Mouse (Mus musculus) frontal cortex, adult 2 months (tissue): ENCODE measurements at regions not wholly inside any gene's neighbourhood (a gene's known extent, or its start where the extent isn't known, plus 50 kb on each side); places are given as distances from the start of the nearest gene placed in this dataset.

Source experiments
- DNase-seq, 2 experiments: peaks; one replicate each; pipeline ENCODE4 v3.0.0; 2022; ENCODE audit warnings: low spot score in 1 of 2; ENCODE audit errors: extremely low spot score in 1 of 2

GRCm38 (mm10) chr4:75744605-75745004 is 466.5 kb upstream of the Dmac1 start:
- peak in 1 of 2 experiments; percentile 7 for DNase-seq

- no peak for DNase-seq
Observed at GRCm38 (mm10) chr4:75741585-75741984, 463.5 kb upstream of the Dmac1 start.

DNA sequence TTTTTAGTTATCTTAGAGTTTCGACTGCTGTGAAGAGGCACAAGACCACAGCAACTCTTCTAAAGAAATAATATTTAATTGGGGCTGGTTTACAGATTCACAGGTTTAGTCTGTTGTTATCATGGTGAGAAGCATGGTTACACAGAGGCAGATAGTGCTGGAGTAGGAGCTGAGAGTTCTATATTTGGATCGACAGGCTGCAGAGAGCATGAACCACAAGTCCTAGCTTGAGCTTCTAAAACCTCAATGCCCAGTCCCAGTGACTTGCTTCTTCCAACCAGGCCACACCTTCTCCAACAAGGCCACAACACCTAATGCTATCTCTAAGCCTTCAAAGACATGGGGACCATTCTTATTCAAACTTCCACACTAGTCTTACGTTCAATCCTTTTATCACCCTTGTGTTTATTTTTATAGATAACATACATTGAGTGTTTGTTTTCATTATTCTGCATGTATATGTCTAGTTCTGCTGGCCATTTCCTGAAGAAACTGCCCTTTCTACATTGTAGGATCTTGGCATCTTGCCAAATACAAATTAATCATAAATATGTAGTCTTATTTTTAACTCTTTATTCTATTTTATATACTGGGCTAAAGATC is 452.8 kb upstream of the Dmac1 start:
- DNase-seq, result no peak

- no peak for DNase-seq
Observed at GRCm38 (mm10) chr4:75714652-75715051, 436.5 kb upstream of the Dmac1 start.

- no peak for DNase-seq
Observed at GRCm38 (mm10) chr4:75713960-75714359, 435.9 kb upstream of the Dmac1 start.

GRCm38 (mm10) chr4:75700780-75701378 is 422.8 kb upstream of the Dmac1 start:
- no peak for DNase-seq

DNA sequence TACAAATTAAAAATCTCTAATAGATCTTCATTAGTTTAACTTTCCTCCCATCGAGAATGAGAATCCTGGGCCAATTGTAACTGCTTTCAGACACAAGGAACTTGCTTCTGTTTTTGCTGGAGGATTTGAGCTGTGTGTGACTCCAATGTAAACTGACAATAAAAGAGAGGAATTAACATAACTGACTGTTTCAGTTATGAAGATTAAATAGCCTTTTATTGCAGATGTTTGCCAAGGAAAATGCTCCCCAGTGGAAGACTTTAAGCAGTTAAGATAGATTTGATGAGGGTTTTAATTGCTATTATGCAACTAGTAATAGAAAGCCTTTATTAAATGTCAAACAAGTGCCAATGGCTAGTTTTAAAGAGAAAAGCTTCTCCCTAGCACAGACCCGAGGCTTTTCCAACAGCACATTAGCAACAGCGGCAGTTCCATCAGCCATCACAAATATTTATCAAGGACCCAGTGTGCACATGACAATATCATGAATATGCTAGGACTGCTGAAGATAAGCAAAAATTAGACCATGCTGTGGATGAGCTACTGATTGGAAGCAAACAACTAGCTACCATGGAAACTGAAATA is 398.6 kb upstream of the Dmac1 start:
- no peak for DNase-seq

DNA sequence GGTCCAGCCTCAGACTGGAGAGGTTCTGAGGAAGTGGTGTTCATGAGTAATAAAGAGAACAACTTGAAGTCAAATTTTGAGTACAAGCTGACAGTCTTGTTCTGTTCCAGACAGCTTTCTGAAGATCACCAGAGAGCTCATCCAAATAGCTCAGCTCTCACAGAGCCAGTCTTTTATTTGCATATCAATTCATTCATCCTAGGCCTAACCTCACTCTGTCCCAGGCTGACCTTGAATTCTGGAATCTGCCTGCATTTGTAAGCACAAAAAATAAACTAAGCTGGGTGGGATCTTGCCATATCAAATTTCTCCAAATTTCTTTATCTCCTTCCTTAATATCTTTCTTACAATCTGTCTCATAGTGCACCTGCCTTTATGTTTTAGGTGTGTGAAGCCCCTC is 362.9 kb upstream of the Dmac1 start:
- DNase-seq, result no peak

DNA sequence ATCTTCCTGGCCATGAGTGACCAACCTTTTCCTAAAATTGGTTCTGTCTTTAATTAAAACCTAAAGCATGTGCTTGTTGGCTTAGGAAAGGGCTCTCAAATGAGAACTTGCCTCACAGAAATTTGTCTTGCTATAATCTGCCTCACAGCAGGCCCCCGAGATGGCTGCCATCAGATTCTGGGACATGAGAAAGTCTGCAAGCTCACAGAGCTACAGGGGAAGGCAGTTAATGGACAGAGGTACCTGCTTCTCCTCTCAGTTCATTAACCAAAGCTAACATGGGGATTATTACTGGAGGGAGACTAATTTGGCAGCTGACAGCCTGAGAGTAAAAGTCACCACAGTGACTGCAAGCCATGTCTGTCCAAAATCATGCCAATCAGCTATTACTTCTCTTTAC is 358.5 kb upstream of the Dmac1 start:
- no peak for DNase-seq

DNA sequence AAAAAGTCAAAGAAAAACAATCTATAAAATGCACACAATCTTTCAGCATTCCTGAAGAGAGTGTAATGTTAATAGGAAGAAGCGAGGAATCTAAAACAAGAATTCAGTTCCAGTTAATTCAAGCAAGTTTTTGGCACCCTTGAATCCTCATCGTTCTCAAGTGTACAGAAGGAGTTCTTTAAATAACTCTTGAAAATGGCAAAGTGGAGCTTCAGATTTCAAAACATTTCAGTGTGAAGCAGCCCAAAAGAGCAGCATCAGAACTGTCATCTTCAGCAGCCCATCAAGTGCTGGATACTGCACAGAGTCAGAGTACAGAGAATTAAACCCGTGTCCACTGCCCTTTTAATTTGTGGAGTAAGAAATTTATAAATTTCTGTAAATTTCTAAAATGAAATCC is 311.8 kb upstream of the Dmac1 start:
- peak; percentile 36 to 66 for DNase-seq

DNA sequence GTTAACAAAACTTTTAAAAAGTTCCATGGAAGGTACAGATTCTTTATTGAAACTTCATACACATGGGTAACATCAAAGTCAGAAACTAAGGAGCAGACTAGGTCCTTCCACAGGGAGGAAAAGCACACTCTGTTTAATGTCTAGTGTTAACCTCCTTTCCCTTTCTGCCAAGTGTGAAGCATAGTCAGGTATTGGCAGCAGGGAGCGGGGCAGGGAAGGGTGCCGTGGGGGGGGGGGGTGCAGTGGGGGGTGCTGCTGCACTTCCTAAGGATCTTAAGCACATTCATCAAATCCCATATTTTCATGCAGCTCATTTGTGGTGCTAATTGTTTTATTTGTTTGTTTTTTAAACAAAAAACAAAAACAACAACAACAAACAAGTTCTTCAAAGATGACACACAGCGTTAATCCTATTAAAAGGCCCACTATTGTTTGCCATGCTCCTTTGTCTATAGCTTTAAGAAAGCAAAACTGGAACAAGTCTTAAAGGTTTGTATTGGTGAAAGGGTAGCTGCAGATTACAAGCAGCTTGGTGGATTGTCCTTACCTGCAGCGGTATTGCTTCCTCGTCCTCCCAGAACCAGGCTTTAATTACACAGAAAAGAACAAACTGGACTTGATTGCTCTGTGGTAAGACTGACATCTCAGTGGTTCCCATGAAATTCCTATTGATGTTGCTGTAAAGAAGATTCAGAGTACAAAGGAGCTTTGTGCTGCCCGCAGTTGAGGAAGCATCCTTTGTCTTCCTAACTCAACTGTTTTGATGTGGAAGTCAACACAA is 310.2 kb upstream of the Dmac1 start:
- DNase-seq, result no peak

- DNase-seq, result no peak
Observed at GRCm38 (mm10) chr4:75579865-75580264, 301.8 kb upstream of the Dmac1 start.

GRCm38 (mm10) chr4:75572603-75573002 is 294.5 kb upstream of the Dmac1 start:
- no peak for DNase-seq

- no peak for DNase-seq
Observed at GRCm38 (mm10) chr4:75567630-75568029, 289.5 kb upstream of the Dmac1 start.

DNA sequence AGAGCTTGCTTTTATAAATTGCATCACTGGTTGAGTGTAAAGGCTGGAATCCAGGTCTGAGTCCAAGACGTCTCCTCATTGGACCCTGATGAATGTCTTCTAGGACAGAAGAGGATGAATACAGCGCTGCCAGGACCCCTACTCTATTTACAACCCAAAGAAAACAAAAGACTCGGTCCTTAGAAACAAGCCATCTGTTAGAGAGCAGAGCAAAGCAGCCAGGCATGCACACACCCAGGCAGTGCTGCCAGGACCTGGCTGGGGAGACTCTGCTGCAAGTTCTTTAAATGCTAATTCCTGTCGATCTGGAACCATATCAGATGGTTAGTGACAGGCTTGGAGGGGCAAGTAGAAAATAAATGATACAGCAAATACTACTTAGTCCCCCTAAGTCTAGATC is 284.4 kb upstream of the Dmac1 start:
- no peak for DNase-seq

DNA sequence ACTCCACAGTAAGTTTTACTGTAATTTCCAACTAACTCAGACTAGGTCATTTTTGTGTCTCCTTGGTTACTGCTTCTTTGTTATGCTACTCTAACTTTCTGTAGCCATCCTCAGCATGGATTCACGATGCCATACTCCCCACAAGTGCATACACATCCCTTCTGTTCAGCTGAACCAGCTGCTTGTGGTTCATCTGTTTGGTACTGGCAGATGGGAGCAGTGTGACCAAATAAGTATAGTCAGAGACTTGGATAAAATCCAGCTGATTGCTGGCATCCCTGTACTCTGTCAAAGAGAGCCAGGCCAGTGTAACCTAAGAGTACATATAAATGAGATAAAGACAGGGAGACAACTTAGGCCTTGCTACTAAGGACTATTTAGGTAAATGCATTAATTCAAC is 283.7 kb upstream of the Dmac1 start:
- peak; percentile 44 to 57 for DNase-seq

GRCm38 (mm10) chr4:75537787-75538186 is 259.7 kb upstream of the Dmac1 start:
- no peak for DNase-seq

DNA sequence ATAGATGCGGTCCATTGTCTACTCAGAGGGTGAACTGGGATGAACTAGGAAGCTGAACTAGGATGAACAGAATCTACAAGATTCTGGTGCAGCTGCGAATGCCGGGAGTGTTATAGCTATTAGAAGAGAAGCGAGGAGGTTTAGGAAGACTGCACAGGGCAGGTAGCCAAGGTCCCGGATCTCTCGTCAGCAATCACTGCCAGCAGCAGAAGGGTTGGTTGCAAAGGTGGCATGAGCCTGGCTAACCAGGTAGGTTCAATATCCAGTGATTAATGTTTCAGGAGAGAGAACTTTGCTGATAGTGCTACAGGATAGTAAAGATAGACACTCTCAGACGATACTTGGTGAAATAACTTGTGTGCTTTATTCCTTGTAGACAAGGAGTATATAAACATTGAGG is 257.0 kb upstream of the Dmac1 start:
- DNase-seq, result no peak

GRCm38 (mm10) chr4:75529607-75530006 is 251.5 kb upstream of the Dmac1 start:
- peak in 1 of 2 experiments; percentile 47 for DNase-seq

DNA sequence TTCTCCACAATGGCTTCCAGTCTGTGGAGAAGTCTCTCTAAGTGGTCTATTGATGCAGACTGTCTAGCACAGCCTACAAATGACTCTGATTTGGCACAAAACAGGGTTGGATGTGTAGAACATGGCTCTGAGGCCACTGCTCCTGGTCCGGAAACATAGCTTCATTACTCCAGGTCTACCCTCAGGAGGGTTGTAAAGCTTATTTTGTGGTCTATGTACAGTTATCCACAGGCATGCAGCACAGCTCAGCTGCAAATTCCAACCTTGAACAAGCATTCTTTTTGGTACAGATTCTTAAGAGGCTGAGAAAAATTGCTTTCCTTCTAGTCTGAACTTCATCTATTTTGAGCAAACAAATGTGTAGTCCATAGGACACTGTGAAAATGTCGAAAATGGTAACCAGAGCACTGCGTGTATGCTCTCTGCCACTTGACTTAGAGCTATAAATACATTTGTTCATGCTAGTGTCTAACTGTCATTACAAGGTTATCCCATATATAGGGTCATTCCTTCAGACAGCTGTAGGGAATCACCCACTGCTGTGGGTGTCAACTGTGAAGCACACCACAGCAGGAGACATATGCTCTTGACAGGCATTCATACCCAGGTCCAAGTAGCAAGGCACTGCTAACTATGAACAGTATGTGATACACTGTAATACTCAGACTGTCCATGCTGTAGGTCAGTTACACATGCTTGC is 239.5 kb upstream of the Dmac1 start:
- DNase-seq, result no peak
